8 mouse cellular contexts compared by ENCODE assay signal in the genomic region with DNA sequence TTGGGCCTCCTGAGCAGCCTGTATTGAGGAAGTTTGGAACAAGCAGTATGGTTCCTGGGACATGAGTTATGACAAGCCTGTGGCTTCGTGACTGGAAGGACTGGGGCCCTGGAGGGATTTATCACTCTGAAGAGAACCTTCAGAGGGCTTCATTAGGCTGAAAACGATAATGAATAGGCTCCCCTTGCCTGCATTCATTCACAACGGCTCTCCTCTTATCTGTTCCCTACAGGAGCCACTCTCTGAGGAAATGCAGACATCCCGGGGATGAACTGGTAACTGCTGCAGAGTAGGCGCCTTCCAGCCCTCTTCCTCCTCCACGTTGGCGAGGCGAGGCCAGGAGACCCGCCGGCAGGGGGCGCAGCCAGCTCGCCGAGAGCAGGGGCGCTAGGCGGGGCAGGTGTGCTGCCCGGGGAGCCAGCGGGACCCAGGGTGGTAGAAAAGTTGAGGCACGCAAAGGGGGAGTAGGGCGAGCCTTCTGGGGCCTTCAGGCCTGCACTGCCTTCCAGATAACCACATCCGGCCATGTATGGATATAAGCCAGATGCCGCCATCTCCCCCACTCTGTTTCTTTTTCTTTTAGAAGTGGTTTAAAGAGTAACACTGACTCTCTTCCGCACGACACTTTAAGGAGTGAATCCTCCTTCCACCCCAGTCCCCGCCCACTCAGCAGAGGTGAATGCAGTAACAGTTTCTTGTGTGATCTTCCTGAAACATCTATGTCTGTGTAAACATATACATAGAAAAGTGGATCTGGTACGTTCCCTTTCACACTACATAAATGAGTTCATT. TPM values are rescaled to one million over a fixed set of nuclear protein-coding genes. Genes with fewer than 3 reads are reported as not detected.
DNase-seq lines count a peak whose midpoint lies in the region; ATAC-seq and TF ChIP-seq lines count a peak whose summit lies in the region.

No protein-coding gene starts in this region.

- H3K4me1 ChIP-seq in limb, embryonic 10.5 days = peaks cover 63% of the 10 kb centered on the region
- H3K4me1 ChIP-seq in midbrain, embryonic 11.5 days (ENCODE audit: control insufficient read depth, insufficient read depth, low read length) = peaks cover 18% of the 10 kb centered on the region
- peaks cover 2% of the 10 kb centered on the region; the same call in 1 of the 2 replicates for H3K4me1 ChIP-seq in small intestine, adult 2 months (ENCODE audit: control insufficient read depth, insufficient read depth, insufficient read length, low read length)

- no peak overlapping the region for H3K9ac ChIP-seq in midbrain, embryonic 11.5 days (ENCODE audit: low read length)

- peaks cover 27% of the 10 kb centered on the region for H3K27me3 ChIP-seq in limb, embryonic 10.5 days (ENCODE audit: low read depth, poor library complexity, severe bottlenecking)
- peaks cover 45% of the 10 kb centered on the region for H3K27me3 ChIP-seq in midbrain, embryonic 11.5 days (ENCODE audit: control insufficient read depth, insufficient read depth, low read length)
- H3K27me3 ChIP-seq in small intestine, adult 2 months (ENCODE audit: control insufficient read depth, insufficient read depth, low read length) = no peaks in the 10 kb centered on the region

- H3K4me3 ChIP-seq in limb, embryonic 10.5 days = peak overlapping the region; percentile 29; the same call in 1 of the 2 replicates
- H3K4me3 ChIP-seq in midbrain, embryonic 11.5 days (ENCODE audit: low read depth, low read length) = no peak overlapping the region
- H3K4me3 ChIP-seq in small intestine, adult 2 months (ENCODE audit: low read depth, low read length) = peak overlapping the region; percentile 28; the same call in 1 of the 2 replicates

- WGBS in limb, embryonic 10.5 days = 8% methylated on average over 25 of the region's 25 CpGs
- 9% methylated on average over 24 of the region's 25 CpGs for WGBS in midbrain, embryonic 11.5 days
- 10% methylated on average over 25 of the region's 25 CpGs for WGBS in small intestine, adult 2 months

- peak; percentile 61 to 73 for DNase-seq in cerebellum, postnatal 36 days
- peak; percentile 89 for DNase-seq in gastrocnemius, postnatal 14 days
- DNase-seq in induced T-regulatory cell, adult 2 months (ENCODE audit: low read depth) = peak; percentile 88
- peak; percentile 95 for DNase-seq in limb, embryonic 10.5 days (ENCODE audit: low spot score)
- peak; percentile 98 for DNase-seq in midbrain, embryonic 11.5 days (ENCODE audit: low spot score, missing footprints)
- no peak for DNase-seq in adipocyte (ENCODE audit: low spot score)

- peak; percentile 84 for ATAC-seq in activated CD4-positive, CD25-positive, alpha-beta regulatory T cell, adult 4 months
- ATAC-seq in midbrain, embryonic 11.5 days (ENCODE audit: low FRiP score) = peak; percentile 67

- H3K27ac ChIP-seq in limb, embryonic 10.5 days = peak overlapping the region; percentile 78
- no peak overlapping the region for H3K27ac ChIP-seq in midbrain, embryonic 11.5 days (ENCODE audit: low read depth, low read length)
- no peak overlapping the region for H3K27ac ChIP-seq in small intestine, adult 2 months (ENCODE audit: insufficient read depth, low read depth, low read length)

- no peaks in the 10 kb centered on the region for H3K36me3 ChIP-seq in limb, embryonic 10.5 days
- H3K36me3 ChIP-seq in midbrain, embryonic 11.5 days (ENCODE audit: control insufficient read depth, insufficient read depth, low read length) = no peaks in the 10 kb centered on the region
- no peaks in the 10 kb centered on the region for H3K36me3 ChIP-seq in small intestine, adult 2 months (ENCODE audit: control insufficient read depth, insufficient read depth, low read length)

- H3K9me3 ChIP-seq in limb, embryonic 10.5 days (replicated peaks) = no peaks in the 10 kb centered on the region
- no peaks in the 10 kb centered on the region for H3K9me3 ChIP-seq in midbrain, embryonic 11.5 days (ENCODE audit: control insufficient read depth, low read length)

- intact Hi-C loops in gastrocnemius, postnatal 14 days (cut with DNase I; ENCODE audit: low total_unique reads) = loop anchor here (5.0 kb wide), 2 partner anchors 520 to 935 kb away; no protein-coding TSS in a partner anchor

- peak; percentile 70 for TF ChIP-seq CTCF in small intestine, adult 2 months (IDR thresholded peaks at IDR 0.05; ENCODE audit: extremely low read depth, insufficient read length, insufficient replicate concordance, low read depth, low read length)

- TF ChIP-seq POLR2A in small intestine, adult 2 months (IDR thresholded peaks at IDR 0.05; ENCODE audit: low read depth, low read length) = no peak

- no peak overlapping the region for H3K4me2 ChIP-seq in midbrain, embryonic 11.5 days

RNA-seq across cellular contexts. Expression of gene Dlk1, which starts 14.9 kb away (rescaled TPM):
- polyA plus RNA-seq in activated CD4-positive, CD25-positive, alpha-beta regulatory T cell, adult 4 months (2017; shearing (Covaris generic)) = not detected
- 100 to 1,000 TPM; 213 to 272 TPM for total RNA-seq in gastrocnemius, postnatal 14 days (2021)
- 106 and 159 TPM in 2 replicates for polyA plus RNA-seq in limb, embryonic 10.5 days (2016; fragmentation: Nextera tagmentation; extraction: Ambion mirVana)
- polyA plus RNA-seq in midbrain, embryonic 11.5 days (2014; fragmentation: Nextera tagmentation; extraction: Ambion mirVana) = 75.1 and 76.7 TPM in 2 replicates
- 0.18 and 1.4 TPM in 2 replicates for polyA plus RNA-seq in small intestine, adult 2 months (2012; rRNA removed)

Comparison
In these comparisons a context has a peak if more than half of its experiments do, and no peak if none do; other contexts are left out.
1. RNA of gene Dlk1, which starts 14.9 kb away (polyA plus RNA-seq): 106 to 159 TPM in limb, embryonic 10.5 days and 75.1 to 76.7 TPM in midbrain, embryonic 11.5 days; 0.18 to 1.4 TPM in small intestine, adult 2 months and not detected in activated CD4-positive, CD25-positive, alpha-beta regulatory T cell, adult 4 months; every median in the first group is over 10 times any median in the second.